Mouse (Mus musculus): ENCODE data around the gene Gtf2h3.
"Not testable (repeated sequence)": the region's sequence is repeated elsewhere in the genome, so short reads cannot be mapped to it uniquely, and the experiment has no call there.

The Gtf2h3 gene

GRCm38 (mm10) chr5:124578633-124579317 lies at the start of gene Gtf2h3, which contains the start of gene Eif2b1:
Gtf2h3 (plus strand) TSS chr5:124579140.
Eif2b1 (minus strand) TSS chr5:124579131.
- peak; percentile 94 for DNase-seq (ENCODE audit: low read depth)

GRCm38 (mm10) chr5:124529191-124529651 lies 49.7 kb upstream of the Gtf2h3 start:
- DNase-seq (ENCODE audit: low read depth) = no peak

- DNase-seq (ENCODE audit: low read depth) = peak; percentile 49
Measured at GRCm38 (mm10) chr5:124529697-124530096, 49.2 kb upstream of the Gtf2h3 start.

GRCm38 (mm10) chr5:124530655-124531582 lies 48.0 kb upstream of the Gtf2h3 start, which contains the start of gene Rilpl1:
Rilpl1 (minus strand) TSS chr5:124531391.
- peak; percentile 41 for DNase-seq (ENCODE audit: low read depth)

- no peak for DNase-seq (ENCODE audit: low read depth)
Measured at GRCm38 (mm10) chr5:124531583-124531930, 47.4 kb upstream of the Gtf2h3 start.

- no peak for DNase-seq (ENCODE audit: low read depth)
Measured at GRCm38 (mm10) chr5:124532451-124532850, 46.5 kb upstream of the Gtf2h3 start.

GRCm38 (mm10) chr5:124535016-124535415 lies 43.9 kb upstream of the Gtf2h3 start:
- no peak for DNase-seq (ENCODE audit: low read depth)

GRCm38 (mm10) chr5:124536776-124537175 lies 42.2 kb upstream of the Gtf2h3 start:
- no peak for DNase-seq (ENCODE audit: low read depth)

- DNase-seq (ENCODE audit: low read depth) = peak; percentile 92
Measured at GRCm38 (mm10) chr5:124538813-124539792, 39.8 kb upstream of the Gtf2h3 start.

GRCm38 (mm10) chr5:124539905-124540304 lies 39.0 kb upstream of the Gtf2h3 start:
- peak; percentile 24 for DNase-seq (ENCODE audit: low read depth)

- peak; percentile 98 for DNase-seq (ENCODE audit: low read depth)
Measured at GRCm38 (mm10) chr5:124540383-124540786, 38.6 kb upstream of the Gtf2h3 start, which contains the start of gene Tmed2. Tmed2 (plus strand) TSS chr5:124540695.

GRCm38 (mm10) chr5:124540905-124541601 lies 37.9 kb upstream of the Gtf2h3 start:
- peak; percentile 83 for DNase-seq (ENCODE audit: low read depth)

- DNase-seq (ENCODE audit: low read depth) = no peak
Measured at GRCm38 (mm10) chr5:124541602-124541973, 37.4 kb upstream of the Gtf2h3 start.

GRCm38 (mm10) chr5:124550737-124551136 lies 28.2 kb upstream of the Gtf2h3 start:
- DNase-seq (ENCODE audit: low read depth) = not testable (repeated sequence)

GRCm38 (mm10) chr5:124551349-124552093 lies 27.4 kb upstream of the Gtf2h3 start:
- peak; percentile 50 for DNase-seq (ENCODE audit: low read depth)

- DNase-seq (ENCODE audit: low read depth) = peak; percentile 54
Measured at GRCm38 (mm10) chr5:124552094-124552472, 26.9 kb upstream of the Gtf2h3 start.

GRCm38 (mm10) chr5:124552558-124553307 lies 26.2 kb upstream of the Gtf2h3 start, which contains the start of gene Ddx55:
Ddx55 (plus strand) TSS chr5:124552864.
- DNase-seq (ENCODE audit: low read depth) = peak; percentile 95

- DNase-seq (ENCODE audit: low read depth) = no peak
Measured at GRCm38 (mm10) chr5:124553607-124554006, 25.3 kb upstream of the Gtf2h3 start.

GRCm38 (mm10) chr5:124555145-124555544 lies 23.8 kb upstream of the Gtf2h3 start:
- peak; percentile 66 for DNase-seq (ENCODE audit: low read depth)

Measured in 416B (cell line).